Comparison of ENCODE assay signal across 7 mouse cellular contexts in genomic region chr13:52236105-52236504, GRCm38 (mm10).
DNase-seq lines count a peak whose midpoint lies in the region; ATAC-seq lines count a peak whose summit lies in the region.

No protein-coding gene starts in this region.

- no peaks in the 10 kb centered on the region for H3K36me3 ChIP-seq in embryonic facial prominence, embryonic 13.5 days

- H3K27me3 ChIP-seq in embryonic facial prominence, embryonic 13.5 days = no peaks in the 10 kb centered on the region

- H3K9ac ChIP-seq in embryonic facial prominence, embryonic 13.5 days = no peak overlapping the region

- H3K4me1 ChIP-seq in embryonic facial prominence, embryonic 13.5 days = peaks cover 4% of the 10 kb centered on the region; the same call in 1 of the 2 replicates

- no peak overlapping the region for H3K27ac ChIP-seq in embryonic facial prominence, embryonic 13.5 days

- H3K4me2 ChIP-seq in embryonic facial prominence, embryonic 13.5 days = peak overlapping the region; percentile 17; the same call in 1 of the 2 replicates

- 39% methylated on average over 10 of the region's 10 CpGs for WGBS in embryonic facial prominence, embryonic 13.5 days

- H3K4me3 ChIP-seq in embryonic facial prominence, embryonic 13.5 days = no peak overlapping the region

- no peaks in the 10 kb centered on the region for H3K9me3 ChIP-seq in embryonic facial prominence, embryonic 13.5 days

- peak; percentile 27 for DNase-seq in thymus, postnatal 0 days (ENCODE audit: low spot score)
- DNase-seq in thymus, postnatal 4 days = no peak
- peak; percentile 16 for DNase-seq in lung, postnatal 25 days (ENCODE audit: low spot score)
- no peak for DNase-seq in T-cell, adult 2 months (ENCODE audit: low spot score)
- no peak for DNase-seq in layer of hippocampus, adult 11-12 months (ENCODE audit: low spot score)

- ATAC-seq in embryonic facial prominence, embryonic 13.5 days (ENCODE audit: insufficient number of reproducible peaks, insufficient read depth, low FRiP score, low TSS enrichment, low read depth) = no peak
- peak; percentile 82 to 95 for ATAC-seq in hematopoietic stem cell, adult 5-6 weeks (replicated peaks in 1 of 2; ENCODE audit: insufficient read depth in 1 of 2, low FRiP score in 2 of 2, low TSS enrichment in 1 of 2, low read depth in 1 of 2, poor library complexity in 2 of 2, severe bottlenecking in 2 of 2)

Comparison
In these comparisons a context has a peak if more than half of its experiments do, and no peak if none do; other contexts are left out.
1. DNase-seq: peak in thymus, postnatal 0 days (single experiment) and lung, postnatal 25 days (single experiment); none in thymus, postnatal 4 days (single experiment), T-cell, adult 2 months (single experiment) and layer of hippocampus, adult 11-12 months (single experiment).